Mouse (Mus musculus) MEL (cell line): Measurements from ENCODE around the gene Rnf26.

ENCODE experiments used
- CHD1 ChIP-seq: IDR thresholded peaks from 2 replicates; pipeline ENCODE4 v1.6.1; 2012; ENCODE audit warnings: low read depth, mild to moderate bottlenecking, inconsistent platforms, low read length, improper control_type of control experiment
- CHD2 ChIP-seq: IDR thresholded peaks from 2 replicates; pipeline ENCODE4 v1.6.1; 2011; ENCODE audit warnings: low read length, improper control_type of control experiment
- CTCF ChIP-seq, 3 experiments: IDR thresholded peaks in 2 of 3; conservative IDR thresholded peaks in 1 of 3; 2 replicates each; pipeline ENCODE4 v1.5.1; 2011 to 2012; ENCODE audit warnings: low read length in 3 of 3, low read depth in 2 of 3, mild to moderate bottlenecking in 2 of 3, improper control_type of control experiment in 1 of 3, inconsistent platforms in 1 of 3, mixed read lengths in 1 of 3, moderate library complexity in 1 of 3; ENCODE audit not compliant: control insufficient read depth in 1 of 3, insufficient read depth in 1 of 3, poor library complexity in 1 of 3, severe bottlenecking in 1 of 3
- EP300 ChIP-seq, 2 experiments: IDR thresholded peaks; 2 replicates each; pipeline ENCODE4 v1.6.1; 2011; ENCODE audit warnings: improper control_type of control experiment in 2 of 2, low read length in 2 of 2, low read depth in 1 of 2, mild to moderate bottlenecking in 1 of 2
- HCFC1 ChIP-seq: IDR thresholded peaks from 2 replicates; pipeline ENCODE4 v1.6.1; 2012; ENCODE audit warnings: low read depth, mild to moderate bottlenecking, inconsistent platforms, low read length, improper control_type of control experiment, moderate library complexity
- POLR2A ChIP-seq, 2 experiments: IDR thresholded peaks; 2 replicates each; pipeline ENCODE4 v1.6.1; 2011 to 2012; ENCODE audit warnings: low read length in 2 of 2, mild to moderate bottlenecking in 2 of 2, control low read depth in 1 of 2, improper control_type of control experiment in 1 of 2, low read depth in 1 of 2, moderate library complexity in 1 of 2; ENCODE audit not compliant: control insufficient read depth in 1 of 2, insufficient read depth in 1 of 2, poor library complexity in 1 of 2
- POLR2AphosphoS5 ChIP-seq: IDR thresholded peaks from 2 replicates; pipeline ENCODE4 v1.6.1; 2012; ENCODE audit warnings: low read depth, borderline replicate concordance, mild to moderate bottlenecking, inconsistent platforms, low read length, moderate library complexity, mixed read lengths
- TCF12 ChIP-seq: IDR thresholded peaks from 2 replicates; pipeline ENCODE4 v1.6.1; 2014; ENCODE audit warnings: low read depth, mild to moderate bottlenecking, inconsistent platforms, low read length, improper control_type of control experiment, moderate library complexity
- USF1 ChIP-seq: IDR thresholded peaks from 2 replicates; pipeline ENCODE4 v1.6.1; 2014; ENCODE audit warnings: low read depth, mild to moderate bottlenecking, inconsistent platforms, low read length, improper control_type of control experiment, moderate library complexity
- ZC3H11A ChIP-seq: IDR thresholded peaks from 2 replicates; pipeline ENCODE4 v1.6.1; 2012; ENCODE audit warnings: low read depth, mild to moderate bottlenecking, inconsistent platforms, low read length, improper control_type of control experiment
- ZMIZ1 ChIP-seq: IDR thresholded peaks from 2 replicates; pipeline ENCODE4 v1.6.1; 2012; ENCODE audit warnings: low read depth, mild to moderate bottlenecking, inconsistent platforms, low read length, improper control_type of control experiment, moderate library complexity

DNA sequence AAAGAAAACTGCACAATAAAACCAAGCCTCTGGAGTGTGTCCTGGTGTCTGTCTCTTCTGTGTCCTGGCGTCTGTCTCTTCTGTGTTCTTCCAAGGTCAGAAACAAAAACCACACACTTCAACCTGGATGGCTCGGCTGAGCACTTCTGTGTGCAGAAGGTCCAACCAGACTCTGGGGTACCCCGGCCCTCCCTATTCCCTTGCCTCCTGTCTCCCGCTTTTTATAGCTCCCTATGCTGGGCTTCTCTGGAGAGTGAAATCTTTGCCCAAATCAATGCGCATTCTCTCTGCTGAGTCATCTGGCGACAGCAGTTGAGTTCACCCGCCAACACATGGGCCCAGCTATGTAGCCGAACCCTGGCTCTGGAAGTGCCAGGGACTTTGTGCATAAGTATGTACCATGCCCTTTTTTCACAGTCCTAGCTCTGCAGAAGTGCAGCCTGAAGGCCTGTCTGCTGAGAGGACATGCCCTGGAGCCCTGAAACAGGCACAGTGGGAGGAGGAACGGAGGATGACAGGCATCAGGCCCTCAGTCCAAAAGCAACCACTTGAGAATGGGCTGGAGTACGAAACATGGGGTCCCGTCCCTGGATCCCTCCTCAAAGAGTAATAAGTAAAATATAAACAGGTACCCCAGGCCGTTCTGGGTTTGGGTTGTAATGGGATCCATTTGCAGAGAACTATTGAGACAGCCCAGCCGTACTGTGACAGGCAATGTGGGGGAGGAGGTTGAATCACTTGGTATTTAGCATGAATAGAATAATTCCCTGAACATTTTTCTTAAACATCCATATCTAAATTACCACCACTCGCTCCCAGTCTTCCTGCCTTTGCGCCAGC, 64.6 kb downstream of the Rnf26 start:
- TF ChIP-seq CHD1 (no peak), ZC3H11A (no peak), CTCF (IDR thresholded peaks at IDR 0.05 in 2 of 3, conservative IDR thresholded peaks at IDR 0.05 in 1 of 3; ENCODE audit: control insufficient read depth in 1 of 3, insufficient read depth in 1 of 3, low read depth in 2 of 3, low read length in 3 of 3, poor library complexity in 1 of 3, severe bottlenecking in 1 of 3) (no peak), CHD2 (no peak), TCF12 (no peak), POLR2A (IDR thresholded peaks at IDR 0.05; ENCODE audit: control insufficient read depth in 1 of 2, insufficient read depth in 1 of 2, low read depth in 1 of 2, low read length in 2 of 2, poor library complexity in 1 of 2) (no peak), USF1 (no peak), EP300 (IDR thresholded peaks at IDR 0.05; ENCODE audit: low read depth in 1 of 2, low read length in 2 of 2) (no peak), POLR2AphosphoS5 (no peak), ZMIZ1 (no peak), HCFC1 (no peak)
